Mouse (Mus musculus) midbrain, embryonic 10.5 days (tissue): ENCODE results near the gene Cpt2. TPM values are rescaled to one million over a fixed set of nuclear protein-coding genes. Genes with fewer than 3 reads are reported as not detected.

Source experiments
- DNase-seq: peaks from one replicate; pipeline ENCODE4 v3.0.0-alpha.2; 2017; ENCODE audit warnings: low spot score
- H3K27ac ChIP-seq: fragments of 300-500 bp; sonication (generic); replicated peaks from 2 replicates; pipeline ENCODE4 v1.5.1; 2016; ENCODE audit warnings: mild to moderate bottlenecking
- H3K27me3 ChIP-seq: fragments of 300-500 bp; sonication (generic); 2 replicates; pipeline ENCODE4 v1.6.1; 2016; ENCODE audit warnings: low read depth, mild to moderate bottlenecking; ENCODE audit not compliant: poor library complexity, severe bottlenecking
- H3K36me3 ChIP-seq: fragments of 300-500 bp; sonication (generic); 2 replicates; pipeline ENCODE4 v1.6.1; 2016; ENCODE audit warnings: mild to moderate bottlenecking, moderate library complexity
- H3K4me1 ChIP-seq: fragments of 300-500 bp; sonication (generic); 2 replicates; pipeline ENCODE4 v1.6.1; 2016
- H3K4me3 ChIP-seq: fragments of 300-500 bp; sonication (generic); 2 replicates; pipeline ENCODE4 v1.5.1; 2016; ENCODE audit warnings: mild to moderate bottlenecking, moderate library complexity
- H3K9me3 ChIP-seq: fragments of 300-500 bp; sonication (generic); replicated peaks from 2 replicates; pipeline ENCODE4 v1.6.1; 2016; ENCODE audit warnings: mild to moderate bottlenecking
- WGBS: fragments of 180-500 bp; shearing (Covaris S2); methylation state at CpG from one replicate; pipeline ENCODE4 v1.1.7; 2016; 5-methylcytosine and 5-hydroxymethylcytosine counted together
- polyA plus RNA-seq: library from polyadenylated mRNA; unstranded; fragments of >200 nt; fragmentation: Nextera tagmentation; extraction: Ambion mirVana; gene quantifications from 2 replicates; pipeline ENCODE4 v1.2.1, GENCODE M21; 2016

Cpt2 gene
- polyA plus RNA-seq, 1 experiment from 2014 or later = 37.4 TPM

- no peak overlapping the region for H3K27ac ChIP-seq
- 94% methylated on average over 10 of the region's 10 CpGs for WGBS
- no peaks in the 10 kb centered on the region for H3K4me1 ChIP-seq
- no peaks in the 10 kb centered on the region for H3K27me3 ChIP-seq
- H3K36me3 ChIP-seq = peaks cover 65% of the 10 kb centered on the region
- DNase-seq = no peak
- no peaks in the 10 kb centered on the region for H3K9me3 ChIP-seq
- H3K4me3 ChIP-seq = no peak overlapping the region
Observed at GRCm38 (mm10) chr4:107904252-107904651, 19.2 kb downstream of the Cpt2 start.

DNA sequence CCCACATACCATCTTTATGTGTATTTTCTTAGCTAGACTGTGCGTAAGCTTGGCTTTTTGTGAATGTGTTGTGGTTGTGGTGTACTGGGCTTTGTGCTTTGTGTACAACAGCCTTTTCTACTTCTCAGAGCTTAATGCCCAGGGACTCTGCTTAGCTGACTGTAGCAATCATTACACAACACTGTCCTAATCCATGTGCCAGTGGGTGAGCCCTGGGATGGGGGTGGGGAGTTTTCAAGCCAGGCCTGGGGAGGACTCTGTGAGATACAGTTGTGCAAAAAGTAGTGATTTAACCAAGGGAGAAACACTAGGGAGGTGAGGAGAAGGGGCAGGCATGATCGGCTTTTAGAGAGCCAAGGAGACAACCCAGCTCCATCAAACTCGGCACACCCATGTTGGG lies 23.2 kb downstream of the Cpt2 start:
- no peaks in the 10 kb centered on the region for H3K9me3 ChIP-seq
- peaks cover 64% of the 10 kb centered on the region for H3K36me3 ChIP-seq
- no peak overlapping the region for H3K27ac ChIP-seq
- no peaks in the 10 kb centered on the region for H3K27me3 ChIP-seq
- DNase-seq = no peak
- WGBS = 88% methylated on average over 3 of the region's 3 CpGs
- no peaks in the 10 kb centered on the region for H3K4me1 ChIP-seq
- no peak overlapping the region for H3K4me3 ChIP-seq

DNA sequence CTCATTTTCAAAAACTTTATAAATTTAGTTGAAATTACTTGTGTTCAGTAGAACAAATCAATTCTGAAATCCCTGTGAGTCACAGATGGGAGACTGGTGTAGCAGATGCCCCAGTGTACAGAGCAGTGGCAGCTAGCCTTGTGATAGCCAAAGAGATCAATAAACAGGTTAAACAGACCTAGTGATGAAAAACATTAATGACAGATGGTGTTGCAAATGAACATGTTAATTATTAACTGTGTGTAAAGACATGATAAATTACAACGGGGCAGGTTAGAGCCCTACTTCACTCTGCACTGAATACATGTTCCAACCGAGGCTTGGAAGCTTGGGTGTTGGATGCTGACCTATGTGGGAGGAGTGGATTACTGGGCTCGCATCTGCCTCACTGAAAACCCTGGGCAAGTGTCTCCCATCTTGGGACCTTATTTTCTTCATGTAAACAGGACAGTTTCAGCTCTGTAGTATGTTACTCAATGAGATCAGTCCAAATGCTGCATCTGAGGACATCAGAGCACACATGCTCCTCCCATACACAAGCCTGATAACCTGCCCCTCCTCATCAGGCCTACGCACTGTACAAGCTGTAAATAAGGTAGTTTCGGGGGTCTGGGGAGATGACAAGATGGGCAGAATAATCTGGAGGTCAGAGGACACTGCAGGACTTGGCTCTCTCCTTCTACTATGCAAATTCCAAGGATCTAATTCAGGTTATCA lies 24.0 kb downstream of the Cpt2 start:
- Histone ChIP-seq H3K4me1 (no peaks in the 10 kb centered on the region), H3K36me3 (peaks cover 64% of the 10 kb centered on the region), H3K4me3 (no peak overlapping the region), H3K9me3 (no peaks in the 10 kb centered on the region), H3K27ac (no peak overlapping the region), H3K27me3 (no peaks in the 10 kb centered on the region)
- DNase-seq = no peak
- 90% methylated on average over 5 of the region's 5 CpGs for WGBS

GRCm38 (mm10) chr4:107892663-107893062 lies 30.7 kb downstream of the Cpt2 start:
- no peak overlapping the region for H3K27ac ChIP-seq
- H3K4me1 ChIP-seq = peaks cover 18% of the 10 kb centered on the region
- no peak overlapping the region for H3K4me3 ChIP-seq
- DNase-seq = no peak
- 91% methylated on average over 2 of the region's 2 CpGs for WGBS
- no peaks in the 10 kb centered on the region for H3K9me3 ChIP-seq
- H3K36me3 ChIP-seq = peaks cover 68% of the 10 kb centered on the region
- H3K27me3 ChIP-seq = no peaks in the 10 kb centered on the region

DNA sequence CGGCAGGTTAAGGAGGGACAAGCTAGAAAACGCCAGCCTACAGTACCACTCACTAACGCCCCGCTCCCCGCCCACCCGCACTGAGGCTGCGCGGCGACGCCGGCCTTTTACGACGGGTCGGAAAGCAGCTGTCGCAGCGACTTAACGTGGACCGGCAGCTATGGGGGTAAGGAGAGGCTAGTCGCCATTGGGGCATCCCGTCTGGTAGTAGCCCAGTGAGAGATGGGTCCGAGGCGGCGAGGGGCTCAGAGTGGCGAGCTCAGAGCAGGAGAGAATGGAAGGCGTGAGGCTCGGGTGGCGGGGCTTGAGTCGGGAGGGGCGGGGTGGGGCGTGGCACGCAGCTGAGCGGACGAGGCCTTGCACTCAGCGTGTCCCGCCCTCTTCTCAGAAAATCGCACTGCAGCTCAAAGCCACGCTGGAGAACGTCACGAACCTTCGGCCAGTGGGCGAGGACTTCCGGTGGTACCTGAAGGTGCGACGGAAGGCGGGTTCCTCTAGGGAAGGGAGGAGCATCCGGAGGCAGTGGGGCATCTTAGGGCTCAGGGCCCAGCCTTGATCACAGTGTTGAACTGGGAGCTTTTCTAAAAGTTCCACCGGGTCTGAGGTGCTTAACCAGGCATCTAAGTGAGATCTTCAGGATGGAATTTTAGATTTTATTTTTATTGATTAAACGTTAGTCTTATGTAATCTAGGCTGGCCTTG lies 33.5 kb downstream of the Cpt2 start, which contains the start of gene 0610037L13Rik:
TSS of gene 0610037L13Rik (plus strand) at position 83 of the 702 bp plus-strand sequence.
- no peaks in the 10 kb centered on the region for H3K27me3 ChIP-seq
- peaks cover 68% of the 10 kb centered on the region for H3K36me3 ChIP-seq
- peak within 1 kb of the TSS; percentile 89 for H3K27ac ChIP-seq
- under 1% methylated on average over 47 of the region's 48 CpGs for WGBS
- H3K4me1 ChIP-seq = peaks cover 18% of the 10 kb centered on the region
- H3K4me3 ChIP-seq = peak within 1 kb of the TSS; percentile 69
- no peaks in the 10 kb centered on the region for H3K9me3 ChIP-seq
- DNase-seq = peak; percentile 96

- Histone ChIP-seq H3K4me1 (peaks cover 18% of the 10 kb centered on the region), H3K27me3 (no peaks in the 10 kb centered on the region), H3K27ac (peak overlapping the region; percentile 89), H3K36me3 (peaks cover 68% of the 10 kb centered on the region), H3K4me3 (peak overlapping the region; percentile 69), H3K9me3 (no peaks in the 10 kb centered on the region)
- under 1% methylated on average over 12 of the region's 12 CpGs for WGBS
- DNase-seq = no peak
Observed at GRCm38 (mm10) chr4:107889385-107889730, 34.1 kb downstream of the Cpt2 start.

GRCm38 (mm10) chr4:107886371-107886770 lies 37.0 kb downstream of the Cpt2 start:
- H3K4me1 ChIP-seq = peaks cover 18% of the 10 kb centered on the region
- H3K9me3 ChIP-seq = no peaks in the 10 kb centered on the region
- no peak for DNase-seq
- WGBS = 83% methylated on average over 7 of the region's 7 CpGs
- peaks cover 68% of the 10 kb centered on the region for H3K36me3 ChIP-seq
- no peaks in the 10 kb centered on the region for H3K27me3 ChIP-seq
- no peak overlapping the region for H3K4me3 ChIP-seq
- H3K27ac ChIP-seq = no peak overlapping the region

GRCm38 (mm10) chr4:107881631-107882030 lies 41.8 kb downstream of the Cpt2 start:
- Histone ChIP-seq H3K4me3 (no peak overlapping the region), H3K27me3 (no peaks in the 10 kb centered on the region), H3K27ac (no peak overlapping the region), H3K36me3 (peaks cover 58% of the 10 kb centered on the region), H3K9me3 (no peaks in the 10 kb centered on the region), H3K4me1 (peaks cover 20% of the 10 kb centered on the region)
- WGBS = 100% methylated on average over 1 of the region's 1 CpGs
- no peak for DNase-seq

DNA sequence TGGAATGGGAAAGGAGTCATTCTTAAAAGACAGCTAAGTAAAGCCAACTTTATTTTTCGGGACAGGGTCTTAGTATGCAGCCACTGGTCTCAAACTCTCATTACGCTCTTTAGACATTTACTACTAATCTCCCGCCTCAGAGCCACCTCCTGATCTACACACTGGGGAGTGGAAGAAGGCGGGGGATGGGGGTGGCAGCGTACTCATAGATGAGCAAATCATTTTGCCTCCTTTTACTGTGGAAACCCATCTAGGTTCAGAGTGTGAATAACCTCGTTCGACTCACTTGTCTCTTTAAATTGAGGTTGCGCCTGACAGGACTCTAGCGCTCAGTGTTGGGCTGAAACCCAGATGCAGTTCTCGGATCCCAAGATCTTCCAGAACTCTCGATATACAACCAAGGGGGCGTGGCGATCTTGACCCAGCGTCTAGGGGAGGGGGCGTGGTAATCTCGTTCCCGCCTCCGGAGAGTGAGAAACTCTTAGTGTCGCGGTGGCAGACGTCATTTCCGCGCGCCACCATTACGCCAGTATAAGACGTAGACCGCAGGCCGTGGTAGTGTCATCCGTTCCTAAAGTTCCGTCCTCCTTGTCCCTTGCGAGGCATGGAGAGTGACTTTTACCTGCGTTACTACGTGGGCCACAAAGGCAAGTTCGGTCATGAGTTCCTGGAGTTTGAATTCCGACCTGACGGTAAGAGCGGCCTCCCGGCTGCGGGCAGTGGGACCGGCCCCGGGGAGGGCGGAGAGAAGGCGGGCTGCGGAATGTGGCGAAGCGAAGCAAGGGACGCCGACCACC lies 44.0 kb downstream of the Cpt2 start, which contains the start of gene Magoh:
TSS of gene Magoh (plus strand) at position 502 of the 797 bp plus-strand sequence.
- H3K27ac ChIP-seq = peak within 1 kb of the TSS; percentile 86
- peaks cover 20% of the 10 kb centered on the region for H3K4me1 ChIP-seq
- H3K36me3 ChIP-seq = peaks cover 37% of the 10 kb centered on the region
- WGBS = 4% methylated on average over 48 of the region's 48 CpGs
- H3K4me3 ChIP-seq = peak within 1 kb of the TSS; percentile 77
- H3K27me3 ChIP-seq = no peaks in the 10 kb centered on the region
- DNase-seq = peak; percentile 94
- H3K9me3 ChIP-seq = no peaks in the 10 kb centered on the region

- 83% methylated on average over 4 of the region's 4 CpGs for WGBS
Observed at GRCm38 (mm10) chr4:107864866-107865265, 58.5 kb downstream of the Cpt2 start.

DNA sequence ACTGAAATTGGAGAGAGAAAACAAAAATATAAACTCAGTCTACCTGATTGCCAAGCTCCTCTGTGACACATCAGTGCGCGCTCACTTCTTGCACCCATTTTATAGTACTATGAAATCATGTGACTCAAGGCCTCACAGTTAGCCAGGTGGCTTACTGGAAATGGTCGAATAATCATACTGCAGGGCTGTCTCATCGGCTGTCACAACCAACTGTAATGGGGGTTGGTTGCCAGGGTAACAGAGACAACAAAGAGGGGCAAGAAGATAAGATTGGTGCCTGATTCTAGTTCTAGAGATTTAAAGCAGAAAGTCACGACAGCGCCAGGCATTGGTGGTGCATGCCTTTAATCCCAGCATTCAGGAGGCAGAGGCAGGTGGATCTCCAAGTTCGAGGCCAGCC lies 64.4 kb downstream of the Cpt2 start:
- H3K4me1 ChIP-seq = no peaks in the 10 kb centered on the region
- H3K9me3 ChIP-seq = no peaks in the 10 kb centered on the region
- no peak overlapping the region for H3K4me3 ChIP-seq
- no peaks in the 10 kb centered on the region for H3K27me3 ChIP-seq
- WGBS = 89% methylated on average over 7 of the region's 7 CpGs
- H3K36me3 ChIP-seq = peaks cover 97% of the 10 kb centered on the region
- H3K27ac ChIP-seq = no peak overlapping the region
- DNase-seq = no peak

More at GRCm38 (mm10) chr4:107864866-107865265, 58.5 kb downstream of the Cpt2 start:
- Histone ChIP-seq H3K36me3 (peaks cover 73% of the 10 kb centered on the region), H3K4me3 (no peak overlapping the region), H3K27me3 (no peaks in the 10 kb centered on the region), H3K27ac (no peak overlapping the region), H3K9me3 (no peaks in the 10 kb centered on the region), H3K4me1 (no peaks in the 10 kb centered on the region)
- DNase-seq = no peak

DNA sequence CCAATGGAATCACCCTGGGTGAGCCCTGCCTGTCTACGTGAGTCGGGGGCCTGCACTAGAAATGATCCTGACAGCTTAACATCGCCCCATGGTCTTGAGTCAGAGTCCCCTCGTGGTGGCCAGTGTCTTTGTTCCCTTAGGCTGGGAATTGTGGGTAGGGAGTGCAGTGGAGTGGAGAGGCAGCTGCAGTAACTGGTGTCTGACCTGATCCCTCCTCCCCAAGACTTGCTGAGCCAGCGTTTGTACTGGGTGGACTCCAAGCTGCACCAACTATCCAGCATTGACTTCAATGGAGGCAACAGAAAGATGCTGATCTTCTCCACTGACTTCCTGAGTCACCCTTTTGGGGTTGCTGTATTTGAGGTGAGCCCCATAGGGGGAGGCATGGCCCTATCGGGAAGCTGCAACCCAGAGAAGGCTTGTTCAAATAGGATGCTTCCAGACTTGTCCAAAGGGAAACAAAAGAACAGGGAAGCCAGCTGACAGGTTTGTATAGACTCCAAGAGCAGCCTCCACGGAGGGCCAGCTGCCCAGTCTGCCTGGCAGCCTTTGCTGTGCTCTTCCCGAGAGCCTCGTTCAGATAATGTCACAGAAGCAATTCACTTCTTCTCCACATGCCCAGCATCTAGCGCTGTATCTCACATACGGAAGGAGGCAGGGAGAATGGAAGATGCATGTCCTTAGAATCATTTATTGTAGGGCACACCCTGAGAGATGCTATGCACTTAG lies 66.3 kb downstream of the Cpt2 start:
- Histone ChIP-seq H3K4me1 (no peaks in the 10 kb centered on the region), H3K27ac (no peak overlapping the region), H3K36me3 (peaks cover 99% of the 10 kb centered on the region), H3K4me3 (no peak overlapping the region), H3K9me3 (no peaks in the 10 kb centered on the region), H3K27me3 (no peaks in the 10 kb centered on the region)
- DNase-seq = no peak
- 78% methylated on average over 11 of the region's 11 CpGs for WGBS
